Mouse (Mus musculus): Measurements from ENCODE around the gene Pde11a. TPM values are rescaled to one million over a fixed set of nuclear protein-coding genes. Genes with fewer than 3 reads are reported as not detected.

The Pde11a gene
- polyA plus RNA-seq, 1 experiment from 2014 or later, result 0.13 TPM

DNA sequence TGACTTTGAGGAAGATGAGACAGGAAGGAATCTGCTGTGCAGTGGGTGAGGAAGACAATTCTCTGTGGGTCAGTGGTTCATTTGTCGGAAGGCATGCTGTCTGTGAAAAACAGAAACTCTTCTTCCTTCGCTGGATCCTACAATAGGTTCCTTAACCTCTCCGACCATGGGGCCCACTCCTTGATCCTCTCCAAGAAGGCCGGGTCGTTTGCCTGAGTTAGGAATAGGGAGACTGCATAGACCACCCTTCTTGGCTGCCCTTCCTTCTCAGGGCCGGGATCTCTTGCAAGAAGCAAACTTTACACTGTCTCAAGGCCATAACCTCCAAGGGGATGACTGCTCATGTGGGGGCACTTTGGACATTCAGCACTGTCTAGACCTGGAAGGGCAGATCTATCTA is 19.3 kb downstream of the Pde11a start:
- H3K27ac ChIP-seq, result no peak overlapping the region
- ATAC-seq (ENCODE audit: insufficient number of reproducible peaks, insufficient read depth, low FRiP score, low TSS enrichment, low read depth), result no peak
- H3K9ac ChIP-seq (replicated peaks), result no peak overlapping the region
- no peaks in the 10 kb centered on the region for H3K9me3 ChIP-seq
- no peaks in the 10 kb centered on the region for H3K27me3 ChIP-seq
- H3K4me2 ChIP-seq, result no peak overlapping the region
- H3K36me3 ChIP-seq, result no peaks in the 10 kb centered on the region
- H3K4me1 ChIP-seq (replicated peaks), result no peaks in the 10 kb centered on the region
- no peak overlapping the region for H3K4me3 ChIP-seq (replicated peaks)
- WGBS, result 81% methylated on average over 6 of the region's 6 CpGs

GRCm38 (mm10) chr2:76287671-76288070 is 50.9 kb downstream of the Pde11a start:
- no peaks in the 10 kb centered on the region for H3K36me3 ChIP-seq
- no peak overlapping the region for H3K9ac ChIP-seq (replicated peaks)
- WGBS, result 85% methylated on average over 3 of the region's 3 CpGs
- H3K9me3 ChIP-seq, result no peaks in the 10 kb centered on the region
- no peak overlapping the region for H3K27ac ChIP-seq
- no peaks in the 10 kb centered on the region for H3K27me3 ChIP-seq
- no peaks in the 10 kb centered on the region for H3K4me1 ChIP-seq (replicated peaks)
- no peak overlapping the region for H3K4me3 ChIP-seq (replicated peaks)
- no peak overlapping the region for H3K4me2 ChIP-seq
- no peak for ATAC-seq (ENCODE audit: insufficient number of reproducible peaks, insufficient read depth, low FRiP score, low TSS enrichment, low read depth)

DNA sequence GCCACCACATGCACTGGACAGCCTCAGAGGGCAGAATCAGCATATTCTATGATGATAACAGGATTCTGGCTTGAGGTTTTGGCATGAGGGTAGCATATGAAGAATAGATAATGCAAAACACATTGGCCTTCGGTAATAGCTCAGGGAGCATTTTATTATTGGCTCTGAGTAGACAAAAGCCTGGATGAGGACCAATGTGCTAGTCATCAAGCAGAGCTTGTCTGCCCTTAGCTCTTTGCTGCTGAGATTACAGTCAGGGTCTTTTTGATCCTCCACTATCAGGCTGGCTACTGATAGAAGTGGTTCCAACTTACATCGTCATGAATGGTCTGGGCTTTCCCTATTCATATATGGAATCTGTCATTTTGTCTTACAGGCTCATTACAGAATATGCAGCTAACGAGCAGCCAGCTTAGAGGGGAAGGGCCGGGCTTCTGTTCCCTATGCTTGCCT is 52.3 kb downstream of the Pde11a start:
- Histone ChIP-seq H3K27me3 (no peaks in the 10 kb centered on the region), H3K9ac (replicated peaks) (no peak overlapping the region), H3K4me3 (replicated peaks) (no peak overlapping the region), H3K4me2 (no peak overlapping the region), H3K4me1 (replicated peaks) (no peaks in the 10 kb centered on the region), H3K27ac (no peak overlapping the region), H3K36me3 (no peaks in the 10 kb centered on the region), H3K9me3 (no peaks in the 10 kb centered on the region)
- ATAC-seq (ENCODE audit: insufficient number of reproducible peaks, insufficient read depth, low FRiP score, low TSS enrichment, low read depth), result no peak
- WGBS, result 73% methylated on average over 4 of the region's 4 CpGs

DNA sequence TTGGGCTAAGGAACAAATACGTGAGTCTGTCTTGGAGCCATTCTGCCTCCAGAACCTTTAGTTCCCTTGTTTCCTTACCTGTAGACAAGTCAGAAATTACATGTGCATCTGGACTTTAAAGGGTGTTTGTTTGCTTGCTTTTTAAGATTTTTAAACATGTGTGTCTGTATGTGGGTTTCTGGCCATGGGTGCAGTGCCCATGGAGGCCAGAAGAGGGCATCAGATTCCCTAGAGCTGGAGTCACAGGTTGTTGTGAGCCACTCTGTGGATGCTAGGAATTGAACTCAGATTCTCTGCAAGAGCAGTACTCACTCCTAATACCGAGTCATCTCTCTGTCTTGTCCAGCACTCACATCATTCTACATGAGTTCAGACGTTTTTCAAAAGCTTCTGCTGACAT is 53.4 kb downstream of the Pde11a start:
- Histone ChIP-seq H3K27me3 (no peaks in the 10 kb centered on the region), H3K9ac (replicated peaks) (no peak overlapping the region), H3K9me3 (no peaks in the 10 kb centered on the region), H3K4me1 (replicated peaks) (no peaks in the 10 kb centered on the region), H3K27ac (no peak overlapping the region), H3K36me3 (no peaks in the 10 kb centered on the region), H3K4me2 (no peak overlapping the region), H3K4me3 (replicated peaks) (no peak overlapping the region)
- WGBS, result 83% methylated on average over 3 of the region's 3 CpGs
- ATAC-seq (ENCODE audit: insufficient number of reproducible peaks, insufficient read depth, low FRiP score, low TSS enrichment, low read depth), result no peak

DNA sequence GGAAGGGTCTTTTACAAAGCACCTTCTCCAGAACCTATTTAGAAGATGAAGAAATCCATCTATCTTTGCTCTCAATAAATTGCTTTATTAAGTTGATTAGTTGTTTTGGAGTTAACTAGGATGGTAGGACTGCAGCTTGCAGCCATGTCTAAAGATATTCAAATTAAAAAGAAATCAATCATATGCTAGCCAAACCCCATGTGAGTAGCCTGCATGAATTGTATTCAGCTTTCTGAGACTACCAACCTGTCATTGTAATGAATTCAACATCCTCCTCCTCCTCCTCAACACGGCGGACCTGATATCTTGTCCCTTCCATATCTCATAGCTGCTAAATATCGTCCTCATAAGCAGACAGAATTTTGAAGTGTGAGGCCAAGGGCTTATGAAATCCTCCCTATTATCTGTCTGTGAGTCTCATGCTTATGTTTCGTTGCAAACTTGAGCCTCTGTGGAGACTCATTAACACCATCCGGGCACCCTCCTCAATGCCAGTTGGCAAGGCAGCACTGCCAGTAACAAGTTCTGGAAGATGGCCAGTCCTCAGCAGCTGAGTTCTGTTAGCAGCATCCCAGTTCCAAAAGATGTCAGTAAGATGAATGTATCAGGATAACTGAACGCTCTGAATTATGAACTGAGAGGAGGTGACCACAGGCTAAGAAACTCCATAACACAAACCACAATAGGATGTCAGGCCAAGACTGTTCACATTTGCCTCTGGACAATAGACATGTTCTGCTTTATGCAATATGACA is 55.0 kb downstream of the Pde11a start:
- Histone ChIP-seq H3K4me1 (replicated peaks) (no peaks in the 10 kb centered on the region), H3K9ac (replicated peaks) (no peak overlapping the region), H3K4me2 (no peak overlapping the region), H3K9me3 (no peaks in the 10 kb centered on the region), H3K36me3 (no peaks in the 10 kb centered on the region), H3K27ac (no peak overlapping the region), H3K4me3 (replicated peaks) (no peak overlapping the region), H3K27me3 (no peaks in the 10 kb centered on the region)
- 92% methylated on average over 6 of the region's 6 CpGs for WGBS
- no peak for ATAC-seq (ENCODE audit: insufficient number of reproducible peaks, insufficient read depth, low FRiP score, low TSS enrichment, low read depth)

DNA sequence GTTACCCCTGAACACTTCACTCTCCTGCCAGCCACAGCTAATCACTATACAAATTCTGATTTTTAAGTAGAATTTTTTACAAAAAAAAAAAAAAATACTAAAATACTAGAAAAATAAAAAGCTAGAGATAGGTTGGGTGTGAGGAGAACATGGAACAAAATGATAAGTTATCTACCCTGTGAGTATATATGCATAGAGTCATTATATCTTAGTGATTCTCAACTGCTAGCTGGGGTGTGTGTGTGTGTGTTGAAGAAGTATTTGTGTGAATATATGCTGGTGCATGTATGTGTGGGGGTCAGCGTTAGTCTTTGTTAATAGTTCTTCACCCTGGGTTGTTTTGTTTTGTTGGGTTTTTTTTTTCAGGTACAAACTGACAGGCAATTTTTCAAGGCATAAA is 69.1 kb downstream of the Pde11a start:
- Histone ChIP-seq H3K36me3 (no peaks in the 10 kb centered on the region), H3K9me3 (no peaks in the 10 kb centered on the region), H3K9ac (replicated peaks) (no peak overlapping the region), H3K4me2 (no peak overlapping the region), H3K4me1 (replicated peaks) (0 out of 2 replicates have a peak, but pooled peaks cover 6% of the 10 kb centered on the region), H3K4me3 (replicated peaks) (no peak overlapping the region), H3K27me3 (no peaks in the 10 kb centered on the region), H3K27ac (no peak overlapping the region)
- no peak for ATAC-seq (ENCODE audit: insufficient number of reproducible peaks, insufficient read depth, low FRiP score, low TSS enrichment, low read depth)
- WGBS, result 82% methylated on average over 1 of the region's 1 CpGs

- 0 out of 2 replicates have a peak, but pooled peaks cover 6% of the 10 kb centered on the region for H3K4me1 ChIP-seq (replicated peaks)
- no peak overlapping the region for H3K4me3 ChIP-seq (replicated peaks)
- H3K36me3 ChIP-seq, result no peaks in the 10 kb centered on the region
- 89% methylated on average over 6 of the region's 6 CpGs for WGBS
- H3K27ac ChIP-seq, result no peak overlapping the region
- no peaks in the 10 kb centered on the region for H3K27me3 ChIP-seq
- no peak overlapping the region for H3K9ac ChIP-seq (replicated peaks)
- H3K9me3 ChIP-seq, result no peaks in the 10 kb centered on the region
- no peak for ATAC-seq (ENCODE audit: insufficient number of reproducible peaks, insufficient read depth, low FRiP score, low TSS enrichment, low read depth)
- H3K4me2 ChIP-seq, result no peak overlapping the region
Measured at GRCm38 (mm10) chr2:76267335-76267734, 71.2 kb downstream of the Pde11a start.

GRCm38 (mm10) chr2:76266622-76267021 is 72.0 kb downstream of the Pde11a start:
- ATAC-seq (ENCODE audit: insufficient number of reproducible peaks, insufficient read depth, low FRiP score, low TSS enrichment, low read depth), result no peak

DNA sequence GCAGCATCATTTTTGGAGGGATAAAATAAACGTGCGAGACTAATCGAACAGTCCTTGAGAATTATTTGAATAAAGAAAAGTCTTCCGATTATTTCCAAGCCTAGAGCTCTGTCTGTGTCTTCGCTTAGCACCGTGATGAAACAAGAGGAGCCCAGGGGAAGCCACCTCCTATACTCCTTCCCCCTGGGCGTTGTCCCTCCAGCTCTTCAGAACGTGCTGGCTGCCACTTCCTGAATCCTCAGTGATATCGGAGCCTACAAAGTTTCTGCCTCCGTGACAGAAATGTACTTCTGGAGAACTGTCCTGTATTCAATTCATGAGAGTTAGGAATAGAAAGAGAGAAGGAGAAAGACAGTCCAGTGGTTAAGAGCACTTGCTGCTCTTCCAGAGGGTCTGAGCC is 74.3 kb downstream of the Pde11a start:
- H3K4me1 ChIP-seq (replicated peaks), result 0 out of 2 replicates have a peak, but pooled peaks cover 6% of the 10 kb centered on the region
- no peak overlapping the region for H3K9ac ChIP-seq (replicated peaks)
- no peaks in the 10 kb centered on the region for H3K36me3 ChIP-seq
- 76% methylated on average over 10 of the region's 10 CpGs for WGBS
- no peak overlapping the region for H3K4me2 ChIP-seq
- no peak overlapping the region for H3K4me3 ChIP-seq (replicated peaks)
- H3K27ac ChIP-seq, result no peak overlapping the region
- no peaks in the 10 kb centered on the region for H3K9me3 ChIP-seq
- no peak for ATAC-seq (ENCODE audit: insufficient number of reproducible peaks, insufficient read depth, low FRiP score, low TSS enrichment, low read depth)
- no peaks in the 10 kb centered on the region for H3K27me3 ChIP-seq

More at GRCm38 (mm10) chr2:76266622-76267021, 72.0 kb downstream of the Pde11a start:
- Histone ChIP-seq H3K4me2 (no peak overlapping the region), H3K27me3 (no peaks in the 10 kb centered on the region), H3K9me3 (no peaks in the 10 kb centered on the region), H3K9ac (replicated peaks) (no peak overlapping the region), H3K36me3 (no peaks in the 10 kb centered on the region), H3K4me1 (replicated peaks) (0 out of 2 replicates have a peak, but pooled peaks cover 6% of the 10 kb centered on the region), H3K4me3 (replicated peaks) (no peak overlapping the region), H3K27ac (no peak overlapping the region)
- 79% methylated on average over 10 of the region's 10 CpGs for WGBS

DNA sequence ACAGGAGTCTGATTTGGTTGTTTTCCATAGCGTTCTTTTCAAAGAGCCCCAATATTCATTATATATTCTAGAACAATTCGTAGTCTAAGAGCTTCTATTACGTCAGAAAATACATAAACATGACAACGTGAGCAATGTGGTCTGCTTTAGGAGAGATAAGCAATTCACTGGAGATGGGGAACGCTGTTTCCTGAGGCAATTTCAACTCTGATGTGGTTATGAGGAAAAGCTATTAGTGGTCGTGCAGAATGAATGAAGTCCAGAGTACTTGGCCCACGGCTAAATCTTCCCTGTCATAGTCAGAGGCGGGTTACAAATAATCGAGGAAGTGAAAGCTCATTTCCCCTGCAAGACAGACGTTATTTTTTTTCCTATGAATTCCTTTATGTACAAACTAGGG is 75.9 kb downstream of the Pde11a start:
- H3K9me3 ChIP-seq, result no peaks in the 10 kb centered on the region
- ATAC-seq (ENCODE audit: insufficient number of reproducible peaks, insufficient read depth, low FRiP score, low TSS enrichment, low read depth), result no peak
- 85% methylated on average over 10 of the region's 10 CpGs for WGBS
- no peak overlapping the region for H3K4me2 ChIP-seq
- no peaks in the 10 kb centered on the region for H3K4me1 ChIP-seq (replicated peaks)
- H3K27me3 ChIP-seq, result no peaks in the 10 kb centered on the region
- H3K36me3 ChIP-seq, result no peaks in the 10 kb centered on the region
- no peak overlapping the region for H3K9ac ChIP-seq (replicated peaks)
- H3K4me3 ChIP-seq (replicated peaks), result no peak overlapping the region
- no peak overlapping the region for H3K27ac ChIP-seq

DNA sequence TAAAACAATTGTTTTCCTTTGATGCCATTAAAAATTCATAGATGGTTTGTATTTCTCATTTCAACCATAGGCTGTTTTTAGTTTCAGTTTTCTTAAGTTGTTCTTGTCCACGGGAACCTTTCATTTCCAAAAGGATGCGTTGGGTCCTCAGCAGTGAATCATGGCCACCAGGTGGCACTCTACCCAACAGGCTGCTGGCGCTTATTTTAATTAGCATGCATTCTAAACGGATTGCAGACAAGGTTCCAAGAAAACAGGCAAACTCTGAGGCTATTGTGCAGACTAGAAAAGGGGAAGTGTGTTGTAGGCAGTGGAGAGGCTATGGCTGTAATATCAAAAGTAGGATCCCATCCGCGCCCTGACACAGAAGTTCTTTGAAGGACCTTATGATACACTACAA is 83.7 kb downstream of the Pde11a start:
- no peak overlapping the region for H3K4me2 ChIP-seq
- no peak for ATAC-seq (ENCODE audit: insufficient number of reproducible peaks, insufficient read depth, low FRiP score, low TSS enrichment, low read depth)
- no peak overlapping the region for H3K4me3 ChIP-seq (replicated peaks)
- no peaks in the 10 kb centered on the region for H3K4me1 ChIP-seq (replicated peaks)
- 52% methylated on average over 6 of the region's 6 CpGs for whole genome bisulfite sequencing
- no peaks in the 10 kb centered on the region for H3K36me3 ChIP-seq
- H3K27me3 ChIP-seq, result no peaks in the 10 kb centered on the region
- no peaks in the 10 kb centered on the region for H3K9me3 ChIP-seq
- H3K9ac ChIP-seq (replicated peaks), result no peak overlapping the region
- H3K27ac ChIP-seq, result no peak overlapping the region

DNA sequence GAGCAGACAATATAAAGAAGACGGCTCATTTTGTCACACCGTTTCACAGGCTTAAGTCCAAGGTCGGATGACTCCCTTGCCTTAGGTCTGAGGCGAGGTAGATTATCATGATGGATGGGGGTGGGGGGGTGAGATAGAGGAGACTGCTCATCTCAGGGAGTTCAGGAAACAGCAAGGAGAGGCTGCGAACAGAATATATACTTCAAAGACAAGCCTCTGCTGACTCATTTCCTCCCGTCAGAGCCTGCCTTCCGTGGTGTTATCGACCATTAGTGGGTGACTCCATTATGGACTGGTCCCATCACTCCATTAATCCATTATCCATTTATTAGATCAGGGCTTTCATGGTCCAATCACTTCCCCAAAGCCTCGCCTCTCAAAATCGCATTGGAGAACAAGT is 87.2 kb downstream of the Pde11a start:
- H3K4me3 ChIP-seq (replicated peaks), result no peak overlapping the region
- no peak for ATAC-seq (ENCODE audit: insufficient number of reproducible peaks, insufficient read depth, low FRiP score, low TSS enrichment, low read depth)
- H3K9me3 ChIP-seq, result no peaks in the 10 kb centered on the region
- H3K4me1 ChIP-seq (replicated peaks), result peaks cover 4% of the 10 kb centered on the region; the same call in 1 of the 2 replicates
- 80% methylated on average over 10 of the region's 10 CpGs for WGBS
- H3K9ac ChIP-seq (replicated peaks), result no peak overlapping the region
- H3K27ac ChIP-seq, result no peak overlapping the region
- H3K4me2 ChIP-seq, result no peak overlapping the region
- H3K36me3 ChIP-seq, result no peaks in the 10 kb centered on the region
- no peaks in the 10 kb centered on the region for H3K27me3 ChIP-seq
